Mouse (Mus musculus) liver, adult 2 months (tissue): ENCODE results near the gene Hc.

ENCODE experiments used
- CTCF ChIP-seq: fragments of 200-500 bp; IDR thresholded peaks from 2 replicates; pipeline ENCODE4 v1.5.1; 2011; ENCODE audit warnings: low read depth, low read length, control low read depth
- POLR2A ChIP-seq: fragments of 200-500 bp; IDR thresholded peaks from 2 replicates; pipeline ENCODE4 v1.6.1; 2011; ENCODE audit warnings: low read length, control low read depth; ENCODE audit not compliant: insufficient read depth; ENCODE audit errors: extremely low read depth

DNA sequence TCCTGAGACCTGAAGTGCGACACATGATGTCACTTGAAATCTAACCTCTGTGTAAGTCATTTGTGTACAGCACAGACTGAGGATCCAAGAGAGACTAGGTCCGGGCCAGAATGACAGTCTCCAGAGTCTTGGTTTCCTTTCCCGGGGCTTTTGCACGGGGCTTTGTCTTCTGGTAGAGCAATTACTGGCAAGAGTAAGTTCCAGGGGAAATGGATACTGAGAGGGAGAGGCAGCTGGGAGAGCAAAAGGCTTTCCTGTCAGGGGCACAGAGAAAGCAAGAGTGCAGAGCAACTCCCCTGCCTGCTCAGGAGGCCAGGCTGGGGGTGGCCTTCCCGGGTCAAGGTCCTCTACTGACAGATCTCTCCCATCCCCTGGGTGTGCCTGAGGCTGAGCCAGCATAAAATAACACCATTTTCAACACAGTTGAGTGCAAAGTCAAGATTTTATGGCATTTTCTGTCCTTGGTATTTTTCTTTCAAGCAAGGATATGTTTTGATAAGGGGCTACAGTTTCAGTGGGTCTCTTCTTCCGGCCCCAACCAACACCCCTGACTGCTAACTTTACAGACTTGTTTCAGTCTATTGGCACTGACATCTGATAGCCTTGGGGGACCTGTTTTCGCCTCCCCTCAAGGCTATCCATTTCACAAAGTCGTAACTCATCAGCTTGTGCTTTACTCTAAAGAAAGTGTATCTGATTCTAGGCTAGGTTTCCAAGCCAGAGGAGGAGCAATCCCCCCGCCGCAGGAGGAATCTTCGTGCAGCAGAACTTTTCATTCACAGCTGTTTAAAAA lies 78.1 kb downstream of the Hc start:
- no peak for TF ChIP-seq CTCF
- TF ChIP-seq POLR2A, result no peak
